Mouse (Mus musculus): Measurements from ENCODE around the gene Gas2. TPM values are rescaled to one million over a fixed set of nuclear protein-coding genes. Genes with fewer than 3 reads are reported as not detected.

Gene Gas2
- 17.5 and 19.7 TPM in 2 replicates for polyA plus RNA-seq (2014; fragmentation: Nextera tagmentation; extraction: Ambion mirVana)

- 12% methylated on average over 73 of the region's 105 CpGs for WGBS
- Histone ChIP-seq H3K4me2 (replicated peaks; ENCODE audit: low read depth, low read length) (peak within 1 kb of the TSS; percentile 72), H3K27me3 (ENCODE audit: control insufficient read depth, insufficient read depth, low read length) (no peaks in the 10 kb centered on the region), H3K9ac (replicated peaks; ENCODE audit: low read depth, low read length) (peak within 1 kb of the TSS; percentile 79), H3K4me3 (ENCODE audit: low read depth, low read length) (peak within 1 kb of the TSS; percentile 62), H3K9me3 (ENCODE audit: control insufficient read depth, low read depth, low read length) (no peaks in the 10 kb centered on the region), H3K27ac (ENCODE audit: low read length) (peak within 1 kb of the TSS; percentile 96), H3K4me1 (ENCODE audit: control insufficient read depth, insufficient read depth, low read length) (peaks cover 8% of the 10 kb centered on the region), H3K36me3 (ENCODE audit: control insufficient read depth, insufficient read depth, low read length) (no peaks in the 10 kb centered on the region)
- peak; percentile 85 for ATAC-seq (ENCODE audit: insufficient number of reproducible peaks, insufficient read depth, low FRiP score, low read depth)
Measured at GRCm38 (mm10) chr7:51861250-51862096, at the start of gene Gas2. Gas2 (plus strand) TSS chr7:51862015.

- WGBS: 36% methylated on average over 4 of the region's 4 CpGs
- Histone ChIP-seq H3K27me3 (ENCODE audit: control insufficient read depth, insufficient read depth, low read length) (no peaks in the 10 kb centered on the region), H3K9ac (replicated peaks; ENCODE audit: low read depth, low read length) (no peak overlapping the region), H3K27ac (ENCODE audit: low read length) (no peak overlapping the region), H3K4me2 (replicated peaks; ENCODE audit: low read depth, low read length) (no peak overlapping the region), H3K4me3 (ENCODE audit: low read depth, low read length) (no peak overlapping the region), H3K36me3 (ENCODE audit: control insufficient read depth, insufficient read depth, low read length) (no peaks in the 10 kb centered on the region), H3K9me3 (ENCODE audit: control insufficient read depth, low read depth, low read length) (no peaks in the 10 kb centered on the region), H3K4me1 (ENCODE audit: control insufficient read depth, insufficient read depth, low read length) (no peaks in the 10 kb centered on the region)
- no peak for ATAC-seq (ENCODE audit: insufficient number of reproducible peaks, insufficient read depth, low FRiP score, low read depth)
Measured at GRCm38 (mm10) chr7:51815473-51816282, 46.1 kb upstream of the Gas2 start.

GRCm38 (mm10) chr7:51816283-51816839 lies 45.5 kb upstream of the Gas2 start:
- WGBS: 63% methylated on average over 3 of the region's 3 CpGs

GRCm38 (mm10) chr7:51818251-51818974 lies 43.4 kb upstream of the Gas2 start:
- H3K4me2 ChIP-seq (replicated peaks; ENCODE audit: low read depth, low read length): no peak overlapping the region
- no peaks in the 10 kb centered on the region for H3K27me3 ChIP-seq (ENCODE audit: control insufficient read depth, insufficient read depth, low read length)
- ATAC-seq (ENCODE audit: insufficient number of reproducible peaks, insufficient read depth, low FRiP score, low read depth): no peak
- 51% methylated on average over 3 of the region's 3 CpGs for WGBS
- no peak overlapping the region for H3K27ac ChIP-seq (ENCODE audit: low read length)
- no peaks in the 10 kb centered on the region for H3K36me3 ChIP-seq (ENCODE audit: control insufficient read depth, insufficient read depth, low read length)
- H3K4me3 ChIP-seq (ENCODE audit: low read depth, low read length): no peak overlapping the region
- H3K4me1 ChIP-seq (ENCODE audit: control insufficient read depth, insufficient read depth, low read length): no peaks in the 10 kb centered on the region
- H3K9me3 ChIP-seq (ENCODE audit: control insufficient read depth, low read depth, low read length): no peaks in the 10 kb centered on the region
- H3K9ac ChIP-seq (replicated peaks; ENCODE audit: low read depth, low read length): no peak overlapping the region

More at GRCm38 (mm10) chr7:51816283-51816839, 45.5 kb upstream of the Gas2 start:
- Histone ChIP-seq H3K4me3 (ENCODE audit: low read depth, low read length) (no peak overlapping the region), H3K36me3 (ENCODE audit: control insufficient read depth, insufficient read depth, low read length) (no peaks in the 10 kb centered on the region), H3K4me1 (ENCODE audit: control insufficient read depth, insufficient read depth, low read length) (no peaks in the 10 kb centered on the region), H3K27me3 (ENCODE audit: control insufficient read depth, insufficient read depth, low read length) (no peaks in the 10 kb centered on the region), H3K9ac (replicated peaks; ENCODE audit: low read depth, low read length) (no peak overlapping the region), H3K27ac (ENCODE audit: low read length) (no peak overlapping the region), H3K4me2 (replicated peaks; ENCODE audit: low read depth, low read length) (no peak overlapping the region), H3K9me3 (ENCODE audit: control insufficient read depth, low read depth, low read length) (no peaks in the 10 kb centered on the region)
- ATAC-seq (ENCODE audit: insufficient number of reproducible peaks, insufficient read depth, low FRiP score, low read depth): no peak

GRCm38 (mm10) chr7:51819891-51820290 lies 41.9 kb upstream of the Gas2 start:
- 56% methylated on average over 1 of the region's 1 CpGs for WGBS
- H3K4me3 ChIP-seq (ENCODE audit: low read depth, low read length): no peak overlapping the region
- H3K9ac ChIP-seq (replicated peaks; ENCODE audit: low read depth, low read length): no peak overlapping the region
- H3K4me1 ChIP-seq (ENCODE audit: control insufficient read depth, insufficient read depth, low read length): no peaks in the 10 kb centered on the region
- no peaks in the 10 kb centered on the region for H3K9me3 ChIP-seq (ENCODE audit: control insufficient read depth, low read depth, low read length)
- ATAC-seq (ENCODE audit: insufficient number of reproducible peaks, insufficient read depth, low FRiP score, low read depth): no peak
- no peaks in the 10 kb centered on the region for H3K36me3 ChIP-seq (ENCODE audit: control insufficient read depth, insufficient read depth, low read length)
- H3K27me3 ChIP-seq (ENCODE audit: control insufficient read depth, insufficient read depth, low read length): no peaks in the 10 kb centered on the region
- no peak overlapping the region for H3K27ac ChIP-seq (ENCODE audit: low read length)
- H3K4me2 ChIP-seq (replicated peaks; ENCODE audit: low read depth, low read length): no peak overlapping the region

GRCm38 (mm10) chr7:51821467-51821866 lies 40.3 kb upstream of the Gas2 start:
- 47% methylated on average over 2 of the region's 2 CpGs for WGBS
- Histone ChIP-seq H3K27me3 (ENCODE audit: control insufficient read depth, insufficient read depth, low read length) (no peaks in the 10 kb centered on the region), H3K27ac (ENCODE audit: low read length) (no peak overlapping the region)

GRCm38 (mm10) chr7:51823562-51824338 lies 38.1 kb upstream of the Gas2 start:
- no peaks in the 10 kb centered on the region for H3K4me1 ChIP-seq (ENCODE audit: control insufficient read depth, insufficient read depth, low read length)
- H3K27ac ChIP-seq (ENCODE audit: low read length): no peak overlapping the region
- H3K9me3 ChIP-seq (ENCODE audit: control insufficient read depth, low read depth, low read length): no peaks in the 10 kb centered on the region
- no peak for ATAC-seq (ENCODE audit: insufficient number of reproducible peaks, insufficient read depth, low FRiP score, low read depth)
- H3K9ac ChIP-seq (replicated peaks; ENCODE audit: low read depth, low read length): no peak overlapping the region
- 71% methylated on average over 7 of the region's 7 CpGs for WGBS
- H3K36me3 ChIP-seq (ENCODE audit: control insufficient read depth, insufficient read depth, low read length): no peaks in the 10 kb centered on the region
- no peaks in the 10 kb centered on the region for H3K27me3 ChIP-seq (ENCODE audit: control insufficient read depth, insufficient read depth, low read length)
- no peak overlapping the region for H3K4me3 ChIP-seq (ENCODE audit: low read depth, low read length)
- H3K4me2 ChIP-seq (replicated peaks; ENCODE audit: low read depth, low read length): no peak overlapping the region

More at GRCm38 (mm10) chr7:51821467-51821866, 40.3 kb upstream of the Gas2 start:
- Histone ChIP-seq H3K4me3 (ENCODE audit: low read depth, low read length) (no peak overlapping the region), H3K4me2 (replicated peaks; ENCODE audit: low read depth, low read length) (no peak overlapping the region), H3K9ac (replicated peaks; ENCODE audit: low read depth, low read length) (no peak overlapping the region), H3K9me3 (ENCODE audit: control insufficient read depth, low read depth, low read length) (no peaks in the 10 kb centered on the region), H3K4me1 (ENCODE audit: control insufficient read depth, insufficient read depth, low read length) (no peaks in the 10 kb centered on the region), H3K36me3 (ENCODE audit: control insufficient read depth, insufficient read depth, low read length) (no peaks in the 10 kb centered on the region)
- ATAC-seq (ENCODE audit: insufficient number of reproducible peaks, insufficient read depth, low FRiP score, low read depth): no peak

Measured in stomach, embryonic 14.5 days (tissue).